Mouse (Mus musculus) thymus, adult 18-20 months (tissue): ENCODE data around the gene Fam186b.

ENCODE experiments used
- DNase-seq, 2 experiments: peaks; one replicate each; pipeline ENCODE4 v3.0.0; 2022; ENCODE audit warnings: mixed read lengths in 2 of 2

Gene Fam186b

DNA sequence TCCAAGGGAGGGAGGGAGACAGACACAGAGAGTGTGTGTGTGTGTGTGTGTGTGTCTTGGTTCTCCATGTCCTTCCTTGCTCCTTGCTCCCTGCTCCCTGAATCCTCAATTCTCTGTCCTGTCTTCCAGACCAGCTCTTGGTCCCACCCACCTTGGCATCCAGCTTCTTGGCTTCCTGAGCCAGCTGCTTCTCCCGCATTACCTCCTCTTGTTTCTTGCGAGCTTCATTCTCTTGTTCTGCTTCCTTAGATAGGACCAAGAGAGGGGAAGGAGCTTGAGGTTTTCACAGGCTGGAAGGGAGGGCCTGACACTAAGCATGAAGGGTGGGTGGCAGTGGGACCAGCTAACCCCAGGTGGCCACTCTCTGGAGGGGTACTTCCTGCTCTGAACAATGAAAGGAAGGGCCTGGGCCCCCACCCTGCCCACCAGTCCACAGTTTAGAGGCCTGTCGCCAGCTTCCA, 23.8 kb upstream of the Fam186b start:
- no peak for DNase-seq

GRCm38 (mm10) chr15:99318861-99319410, 23.2 kb upstream of the Fam186b start:
- DNase-seq, result no peak

- DNase-seq, result no peak
These were observed 22.4 kb upstream of the Fam186b start for GRCm38 (mm10) chr15:99318071-99318470.

DNA sequence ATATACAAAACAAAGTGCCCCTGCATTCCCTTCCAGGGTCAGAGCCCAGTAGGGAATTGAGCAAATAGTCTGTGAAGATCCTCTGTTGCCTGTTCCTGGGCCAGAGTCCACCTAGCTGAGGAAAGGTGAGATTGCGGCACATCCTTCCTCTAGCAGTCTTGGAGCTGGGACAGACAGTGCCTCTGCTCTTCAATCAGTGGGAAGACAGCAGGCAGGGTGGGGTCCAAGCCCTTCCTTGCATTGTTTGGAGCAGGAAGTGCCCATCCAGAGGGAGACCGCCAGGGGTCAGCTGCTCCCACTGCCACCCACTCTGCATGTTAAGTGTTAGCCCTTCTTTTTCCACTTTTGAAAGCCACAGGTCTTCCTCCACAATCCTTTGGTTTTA, 21.6 kb upstream of the Fam186b start:
- DNase-seq, result no peak

- peak in 1 of 2 experiments; percentile 52 for DNase-seq
These were observed 20.9 kb upstream of the Fam186b start for GRCm38 (mm10) chr15:99316314-99317266.

- no peak for DNase-seq
These were observed 19.2 kb upstream of the Fam186b start for GRCm38 (mm10) chr15:99314891-99315290.

DNA sequence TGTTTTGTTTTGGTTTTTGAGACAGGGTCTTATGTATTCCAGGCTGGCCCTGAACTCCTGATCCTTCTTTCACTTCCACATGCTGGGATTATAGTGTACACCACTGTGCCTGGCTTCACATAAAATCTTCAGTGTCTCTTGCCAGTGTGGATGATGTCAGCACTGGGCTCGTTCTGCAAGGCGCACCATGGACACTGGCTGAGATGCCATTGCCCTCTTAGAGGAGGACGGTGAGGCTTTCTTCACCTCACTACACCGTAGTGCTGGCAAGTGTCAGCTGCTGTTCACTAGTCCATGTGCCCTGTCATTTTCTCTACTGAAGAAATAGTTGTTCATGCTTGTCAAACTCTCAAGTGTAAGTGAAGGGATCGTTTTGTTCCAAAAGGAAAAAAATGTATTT, 14.9 kb upstream of the Fam186b start:
- no peak for DNase-seq

- DNase-seq, result no peak
These were observed 13.9 kb upstream of the Fam186b start for GRCm38 (mm10) chr15:99309549-99309948.

DNA sequence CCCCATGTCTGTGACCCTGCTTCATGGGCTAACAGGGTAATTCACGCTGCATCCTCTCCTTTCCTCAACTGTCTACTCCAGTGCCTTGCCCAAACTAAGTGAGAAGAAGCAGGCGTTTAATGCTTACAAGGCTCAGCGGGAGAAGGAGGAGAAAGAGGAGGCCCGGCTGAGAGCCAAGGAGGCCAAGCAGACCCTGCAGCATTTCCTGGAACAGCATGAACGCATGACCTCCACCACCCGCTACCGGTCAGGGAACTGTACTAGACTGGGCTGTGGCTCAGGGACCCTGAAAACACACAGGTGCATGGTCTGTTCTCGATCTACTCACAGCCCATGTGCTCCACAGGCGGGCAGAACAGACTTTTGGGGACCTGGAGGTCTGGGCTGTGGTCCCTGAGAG, 11.8 kb upstream of the Fam186b start:
- DNase-seq, result no peak

GRCm38 (mm10) chr15:99296213-99296612, 525 bp upstream of the Fam186b start:
- no peak for DNase-seq

DNA sequence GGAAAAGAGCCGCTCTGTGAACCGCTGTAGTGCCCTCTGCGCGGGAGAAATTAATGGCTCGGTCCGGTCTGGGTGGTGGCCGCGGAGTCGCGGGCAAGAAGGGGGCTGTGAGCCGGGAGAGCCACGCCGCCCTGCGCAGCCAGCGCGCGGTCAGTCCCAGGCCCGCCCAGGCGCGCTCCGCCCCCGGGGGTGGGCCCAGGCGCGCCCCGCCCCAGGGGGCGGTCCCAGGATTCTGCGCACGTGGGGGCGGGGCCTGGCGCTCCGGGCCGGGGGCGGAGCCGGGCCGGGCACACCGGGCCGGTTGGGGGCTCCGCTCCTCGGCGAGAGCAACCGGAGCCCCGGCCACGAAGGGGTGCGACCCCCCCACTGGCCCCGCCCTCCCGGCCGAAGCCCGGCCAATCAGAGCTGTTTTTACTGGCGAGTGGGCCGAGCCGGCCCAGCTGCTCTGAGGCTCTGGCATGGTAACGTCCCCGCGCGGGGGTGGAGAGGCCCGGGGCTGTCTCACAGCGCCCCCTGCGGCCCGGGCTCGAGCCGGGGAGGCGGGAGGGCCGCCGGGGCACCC, 794 bp downstream of the Fam186b start, which contains the start of gene Prpf40b:
Gene Prpf40b, plus strand, starts transcription at position 275 of the 562 bp plus-strand sequence.
- DNase-seq, result peak; percentile 76 to 83

DNA sequence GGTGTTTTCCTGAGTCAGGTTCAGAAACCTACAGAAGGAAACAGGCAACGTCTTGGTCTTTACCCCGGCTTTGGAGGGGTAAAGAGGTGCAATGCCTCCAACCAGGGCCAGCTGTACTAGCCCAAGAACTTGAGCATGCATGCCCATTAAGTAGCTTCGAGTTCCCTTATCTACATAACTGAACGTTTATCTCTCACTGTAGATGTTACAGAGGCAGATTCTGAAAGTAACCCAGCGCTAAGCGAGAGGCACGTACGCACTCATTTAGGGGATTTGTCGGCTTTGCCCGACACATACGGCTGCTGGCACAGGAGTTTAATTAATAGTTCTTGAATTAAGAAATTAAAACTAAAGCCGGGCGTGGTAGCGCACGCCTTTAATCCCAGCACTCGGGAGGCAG, 1.4 kb downstream of the Fam186b start:
- no peak for DNase-seq

GRCm38 (mm10) chr15:99290586-99290985, 5.1 kb downstream of the Fam186b start:
- no peak for DNase-seq

DNA sequence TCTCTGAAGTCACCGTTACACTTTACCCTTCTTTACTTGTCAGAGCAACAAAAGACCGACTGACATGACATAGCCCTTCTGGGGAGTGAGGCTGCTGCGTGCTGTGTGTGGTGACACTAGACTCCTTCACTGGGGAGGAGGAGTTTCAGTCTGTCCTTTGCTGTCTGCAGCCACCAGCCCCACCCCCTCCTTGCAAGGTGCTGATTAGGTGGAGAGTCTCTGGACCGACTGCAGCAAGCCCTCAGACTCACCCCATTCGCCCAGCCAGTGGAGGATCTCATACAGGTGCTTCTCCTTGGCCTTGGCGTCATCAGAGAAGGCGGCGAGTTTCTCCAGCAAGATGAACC, 10.5 kb downstream of the Fam186b start:
- DNase-seq, result no peak

DNA sequence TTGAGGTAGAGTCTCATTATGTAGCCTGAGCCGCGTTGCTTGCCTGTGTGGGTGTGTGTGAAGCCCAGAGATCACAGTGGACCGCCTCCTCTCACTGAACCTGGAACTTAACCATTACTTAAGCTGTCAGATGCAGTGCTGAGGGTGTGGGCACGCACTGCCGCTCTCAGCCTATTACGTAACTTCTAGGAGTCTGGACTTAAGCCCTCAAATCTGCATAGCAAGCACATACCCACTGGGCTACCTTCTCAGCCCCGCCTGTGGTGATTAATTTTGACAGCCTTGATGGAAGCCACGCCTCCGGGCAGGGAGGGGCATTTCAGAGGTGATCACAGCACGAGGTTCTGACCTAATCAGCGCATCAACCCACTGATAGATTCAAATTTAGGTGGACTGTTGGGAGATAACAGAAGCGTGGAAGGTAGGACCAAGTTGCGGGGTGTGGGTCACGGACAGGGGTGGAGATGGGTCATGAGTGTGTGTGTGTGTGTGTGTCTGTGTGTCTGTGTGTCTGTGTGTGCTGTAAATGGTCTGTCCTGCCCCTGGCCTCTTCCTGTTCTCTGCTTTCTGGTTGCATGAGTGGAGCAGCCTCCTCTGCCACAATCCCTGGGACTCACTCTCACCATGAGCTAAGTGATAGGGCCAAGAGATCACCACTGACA, 11.0 kb downstream of the Fam186b start:
- no peak for DNase-seq

- no peak for DNase-seq
These were observed 12.2 kb downstream of the Fam186b start for GRCm38 (mm10) chr15:99283456-99283855.

GRCm38 (mm10) chr15:99278271-99278670, 17.4 kb downstream of the Fam186b start:
- no peak for DNase-seq

- DNase-seq, result no peak
These were observed 19.6 kb downstream of the Fam186b start for GRCm38 (mm10) chr15:99276095-99276494.

DNA sequence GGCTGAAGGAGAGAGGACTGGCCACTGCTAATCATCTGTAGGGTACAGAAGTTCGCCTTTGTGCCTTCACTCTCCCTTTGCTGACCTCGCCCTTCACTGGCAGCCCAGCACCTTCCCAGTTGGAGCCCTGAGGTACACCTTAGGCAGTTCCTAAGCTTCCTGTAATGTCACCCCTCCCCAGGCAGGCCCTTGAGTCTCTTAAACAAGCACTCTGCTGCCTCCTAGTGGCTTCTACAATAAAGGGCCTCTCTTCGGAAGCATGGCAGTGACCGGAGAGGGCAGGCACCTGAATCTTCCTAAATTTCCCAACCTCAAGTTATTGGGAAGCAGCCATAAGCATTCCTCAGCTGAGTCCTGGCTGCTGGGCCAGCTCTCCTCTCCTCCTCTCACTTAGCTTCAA, 30.0 kb downstream of the Fam186b start:
- DNase-seq, result peak in 1 of 2 experiments; percentile 65

GRCm38 (mm10) chr15:99264363-99264762, 31.3 kb downstream of the Fam186b start:
- no peak for DNase-seq

- DNase-seq, result no peak
These were observed 33.0 kb downstream of the Fam186b start for GRCm38 (mm10) chr15:99262702-99263101.

DNA sequence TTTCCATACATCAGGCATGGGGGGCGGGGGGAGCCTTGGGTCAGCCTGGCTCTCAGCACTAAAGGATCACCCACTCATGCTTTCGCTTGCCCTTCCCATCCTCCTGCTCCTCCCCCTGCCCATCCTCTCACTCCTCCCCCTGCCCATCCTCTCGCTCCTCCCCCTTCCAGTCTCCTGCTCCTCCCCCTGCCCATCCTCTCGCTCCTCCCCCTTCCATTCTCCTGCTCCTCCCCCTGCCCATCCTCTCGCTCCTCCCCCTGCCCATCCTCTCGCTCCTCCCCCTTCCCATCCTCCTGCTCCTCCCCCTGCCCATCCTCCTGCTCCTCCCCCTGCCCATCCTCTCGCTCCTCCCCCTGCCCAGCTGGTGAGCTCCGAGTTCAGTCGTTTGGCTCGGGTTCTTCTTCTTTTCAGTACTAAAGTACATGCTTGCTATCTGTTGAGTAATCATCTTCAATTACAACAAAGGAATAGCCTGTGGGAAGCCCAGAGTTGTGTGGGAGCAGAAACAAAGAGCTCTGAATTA, 35.9 kb downstream of the Fam186b start:
- DNase-seq, result peak in 1 of 2 experiments; percentile 39

DNA sequence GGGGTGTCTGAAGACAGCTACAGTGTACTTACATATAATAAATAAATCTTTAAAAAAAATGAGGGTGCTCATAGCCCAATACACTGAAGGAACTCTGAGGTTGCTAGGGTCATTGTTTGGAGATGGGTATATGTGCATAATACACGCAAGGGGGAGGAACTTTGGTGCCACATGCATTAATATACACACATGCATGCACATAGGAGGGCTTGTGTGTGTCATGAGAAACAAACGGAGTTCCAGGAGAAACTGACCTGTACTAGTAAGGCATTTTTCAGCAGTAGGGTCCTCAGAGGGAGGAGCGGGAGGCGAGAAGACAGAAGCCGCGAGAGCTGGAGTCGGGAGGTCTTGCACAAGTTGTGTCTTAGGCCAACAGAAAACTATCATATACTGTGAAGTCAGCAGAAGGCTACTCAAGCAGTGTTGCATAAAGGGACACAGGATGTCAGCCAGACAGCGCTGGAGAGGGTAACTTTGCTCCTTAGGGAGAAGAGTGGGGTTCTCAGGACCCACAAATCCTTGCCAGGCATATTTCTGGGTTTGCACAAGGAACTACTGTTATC, 36.4 kb downstream of the Fam186b start:
- no peak for DNase-seq
